Comparison of ENCODE assay signal across 21 mouse cellular contexts in the genomic region with DNA sequence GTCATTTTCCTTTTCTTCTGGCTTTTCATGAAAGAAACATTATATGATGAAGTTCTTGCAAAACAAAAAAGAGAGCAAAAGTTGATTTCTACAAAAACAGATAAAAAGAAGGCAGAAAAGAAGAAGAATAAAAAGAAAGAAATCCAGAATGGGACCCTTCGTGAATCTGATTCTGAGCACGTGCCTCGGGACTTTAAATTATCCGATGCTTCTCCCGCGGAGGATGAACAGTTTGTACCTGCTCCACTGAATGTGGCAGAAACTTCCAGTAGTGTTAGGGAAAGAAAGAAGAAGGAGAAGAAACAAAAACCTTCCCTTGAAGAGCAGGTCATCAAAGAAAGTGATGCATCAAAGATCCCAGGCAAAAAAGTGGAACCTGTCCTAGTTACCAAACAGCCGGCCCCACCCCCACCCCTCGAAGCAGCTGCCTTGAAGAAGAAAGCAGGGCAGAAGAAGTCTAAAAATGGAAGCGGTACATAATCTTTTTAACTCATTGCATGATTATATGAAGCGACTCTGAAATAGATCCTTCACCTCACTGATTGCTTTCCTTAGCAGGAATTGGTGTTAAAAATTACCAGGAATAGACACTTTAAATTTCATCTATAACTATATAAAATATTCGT. TPM values are rescaled to one million over a fixed set of nuclear protein-coding genes. Genes with fewer than 3 reads are reported as not detected.
DNase-seq lines count a peak whose midpoint lies in the region; TF ChIP-seq lines count a peak whose summit lies in the region.
"Had no signal": no experiment of that assay in that cellular context is flagged by ENCODE, and none has a peak within 500 bp of the region (broad histone marks: within the 10 kb centered on the region; RNA-seq: fewer than 3 reads in every experiment).

No protein-coding gene starts in this region.

- no peaks in the 10 kb centered on the region for H3K27me3 ChIP-seq in splenic B cell, adult 2 months (ENCODE audit: control insufficient read depth, insufficient read depth, low read length, poor library complexity, severe bottlenecking)
- no peaks in the 10 kb centered on the region for H3K27me3 ChIP-seq in cerebellum, adult 2 months (ENCODE audit: control insufficient read depth, insufficient read depth, low read length)
- H3K27me3 ChIP-seq: embryonic facial prominence, embryonic 13.5 days; forebrain, embryonic 13.5 days; hindbrain, embryonic 12.5 days; hindbrain, embryonic 15.5 days had no signal

- no peak for TF ChIP-seq CTCF in gastrocnemius, adult 2 months (IDR thresholded peaks at IDR 0.05)
- TF ChIP-seq CTCF in cerebellum, adult 2 months (IDR thresholded peaks at IDR 0.05; ENCODE audit: borderline replicate concordance, insufficient read depth, low read depth, low read length): no peak

- H3K4me3 ChIP-seq in gastrocnemius, adult 2 months: peak overlapping the region; percentile 47
- no peak overlapping the region for H3K4me3 ChIP-seq in cerebellum, adult 2 months (replicated peaks; ENCODE audit: insufficient read depth, low read depth, low read length)
- H3K4me3 ChIP-seq: embryonic facial prominence, embryonic 10.5 days; embryonic facial prominence, embryonic 13.5 days; erythroblast, embryonic 14.5 days; forebrain, embryonic 13.5 days; hindbrain, embryonic 12.5 days; hindbrain, embryonic 15.5 days had no signal

- WGBS in cerebellum, adult 2 months: 81% methylated on average over 11 of the region's 11 CpGs

- no peaks in the 10 kb centered on the region for H3K4me1 ChIP-seq in cerebellum, adult 2 months (ENCODE audit: control insufficient read depth, insufficient read depth, low read length)
- H3K4me1 ChIP-seq: embryonic facial prominence, embryonic 10.5 days; embryonic facial prominence, embryonic 13.5 days; hindbrain, embryonic 12.5 days; hindbrain, embryonic 15.5 days had no signal

- TF ChIP-seq POLR2A in cerebellum, adult 2 months (IDR thresholded peaks at IDR 0.05; ENCODE audit: borderline replicate concordance, insufficient read depth, low read length): no peak

- H3K36me3 ChIP-seq in splenic B cell, adult 2 months (ENCODE audit: control insufficient read depth, insufficient read depth, low read length, poor library complexity, severe bottlenecking): peaks cover 2% of the 10 kb centered on the region; the same call in 1 of the 2 replicates

- intact Hi-C loops in gastrocnemius, adult 2 months (cut with DNase I): no loop called here

- H3K27ac ChIP-seq in gastrocnemius, adult 2 months: peak overlapping the region; percentile 88
- no peak overlapping the region for H3K27ac ChIP-seq in cerebellum, adult 2 months (ENCODE audit: insufficient read depth, low read length)
- H3K27ac ChIP-seq: embryonic facial prominence, embryonic 10.5 days; embryonic facial prominence, embryonic 13.5 days; forebrain, embryonic 13.5 days; hindbrain, embryonic 12.5 days; hindbrain, embryonic 15.5 days had no signal

- no peak for DNase-seq in gastrocnemius, adult 2 months
- no peak for DNase-seq in gastrocnemius, postnatal 25 days
- DNase-seq in A20 (ENCODE audit: low read depth, low spot score): peak; percentile 55
- peak; percentile 59 for DNase-seq in brain, adult 2 months (ENCODE audit: low read depth, low spot score)
- DNase-seq in splenic B cell, adult 2 months (ENCODE audit: low read depth, low spot score): peak; percentile 30
- DNase-seq in cerebellum, adult 2 months: no peak
- no peak for DNase-seq in lung, postnatal 4 days
- DNase-seq: adrenal gland, adult 8-10 months; adrenal gland, postnatal 25 days; cerebellum, adult 18-20 months; cerebellum, postnatal 10 days; cerebellum, postnatal 36 days; embryo, embryonic 11 days; gastrocnemius, postnatal 10 days; heart, adult 11 months had no signal

RNA-seq across cellular contexts. Expression of a gene that starts 15.7 kb away (rescaled TPM):
- total RNA-seq in gastrocnemius, adult 2 months (2021): 100 to 1,000 TPM; 198 to 209 TPM
- 100 to 1,000 TPM; 158 to 175 TPM for total RNA-seq in gastrocnemius, postnatal 25 days (2021)
- polyA plus RNA-seq in cerebellum, adult 2 months (2012; rRNA removed): 60.7 and 62.0 TPM in 2 replicates

Comparison
In these comparisons a context has a peak if more than half of its experiments do, and no peak if none do; other contexts are left out.
1. DNase-seq: peak in A20 (single experiment), brain, adult 2 months (single experiment) and splenic B cell, adult 2 months (single experiment); none in gastrocnemius, adult 2 months (single experiment), gastrocnemius, postnatal 25 days (single experiment), cerebellum, adult 2 months (0 of 2) and lung, postnatal 4 days (0 of 2).